Mouse (Mus musculus) thymus, postnatal 36 days (tissue): ENCODE data around the gene 2010005H15Rik.
"Not testable (repeated sequence)": the region's sequence is repeated elsewhere in the genome, so short reads cannot be mapped to it uniquely, and the experiment has no call there.

Source experiments
- DNase-seq, 2 experiments: peaks; one replicate each; pipeline ENCODE4 v3.0.0; 2022; ENCODE audit warnings: mixed read lengths in 2 of 2

Gene 2010005H15Rik

DNA sequence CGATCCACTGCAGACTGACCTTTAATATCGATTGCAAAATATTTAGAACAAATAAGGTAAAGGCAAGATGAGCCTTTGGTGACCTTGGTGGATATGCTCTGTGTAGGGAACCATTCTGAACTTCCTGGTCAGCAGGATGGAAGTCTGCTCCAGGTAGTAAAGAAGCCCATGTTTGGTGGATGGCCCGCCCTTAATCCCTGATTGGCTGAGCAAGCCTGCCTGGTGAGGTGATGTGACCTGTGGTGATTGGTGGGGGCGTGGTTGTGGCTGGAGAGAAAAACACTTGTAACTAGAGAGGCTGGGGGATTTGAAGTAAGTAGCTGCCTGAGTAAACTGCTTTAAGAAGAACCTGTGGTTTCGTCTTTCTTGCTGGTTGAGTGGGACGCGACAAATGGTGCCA is at the start of gene 2010005H15Rik:
TSS of gene 2010005H15Rik (plus strand) at position 301 of the 400 bp plus-strand sequence.
- DNase-seq: not testable (repeated sequence)

DNA sequence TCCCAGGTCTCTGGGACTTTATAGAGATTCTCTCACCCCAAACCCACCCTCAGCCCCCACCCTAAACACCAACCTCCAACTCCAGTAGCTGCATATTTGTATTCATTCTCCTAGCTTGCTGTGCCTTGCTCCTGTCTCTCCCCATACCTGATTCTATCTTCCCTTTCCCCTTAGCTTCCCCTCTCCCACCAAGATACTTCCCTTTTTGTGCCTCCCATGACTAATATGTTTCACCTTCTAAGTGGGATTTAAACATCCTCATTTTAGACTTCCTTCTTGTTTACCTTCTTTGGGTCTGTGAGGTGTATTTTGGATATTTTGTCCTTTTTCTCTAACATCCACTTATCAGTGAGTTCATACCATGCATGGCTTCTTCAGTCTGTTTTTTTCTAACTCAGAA is 45.2 kb upstream of the 2010005H15Rik start:
- no peak for DNase-seq

DNA sequence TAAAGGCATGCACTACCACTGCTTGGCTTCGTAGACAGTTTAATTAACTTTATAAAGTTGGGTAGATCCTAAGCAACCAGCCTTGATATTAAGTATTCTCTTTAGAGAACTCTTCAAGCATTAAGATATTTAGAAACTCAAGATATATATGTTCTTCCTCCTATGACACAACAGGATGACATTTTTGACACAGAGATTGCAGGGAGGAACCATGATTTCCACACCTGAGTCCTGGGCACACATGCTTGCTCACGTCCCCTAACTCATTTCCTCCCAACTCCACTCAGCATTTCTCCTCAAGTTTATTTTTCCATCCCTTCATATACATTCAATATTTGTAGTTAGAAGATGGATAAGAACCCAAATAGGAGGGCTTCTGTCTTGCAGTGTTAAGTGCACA is 41.4 kb upstream of the 2010005H15Rik start:
- DNase-seq: no peak

GRCm38 (mm10) chr16:36183912-36184311 is 37.4 kb upstream of the 2010005H15Rik start, which contains the start of gene Gm5483:
Gm5483 (plus strand) TSS chr16:36184212.
- DNase-seq: not testable (repeated sequence)

DNA sequence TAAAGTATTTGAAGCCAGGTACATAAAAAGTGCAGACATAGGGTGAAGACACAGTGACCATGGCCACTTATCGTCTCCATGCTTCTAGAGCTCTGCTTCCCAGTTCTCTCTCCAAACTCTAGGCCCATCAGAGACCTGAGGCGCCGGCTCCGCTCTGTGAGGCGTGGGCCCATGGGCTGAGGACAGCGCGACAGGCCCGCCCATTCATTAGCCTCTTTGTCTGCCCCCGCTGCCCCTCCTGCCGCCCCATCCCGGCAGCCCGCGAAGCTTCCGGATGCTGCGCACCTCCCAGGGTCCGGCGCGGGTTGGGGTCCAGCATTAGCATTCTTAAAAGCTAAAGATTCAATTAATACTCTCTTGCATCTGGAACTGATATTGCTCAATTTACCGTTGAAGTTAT is 22.0 kb upstream of the 2010005H15Rik start:
- DNase-seq: no peak

- no peak for DNase-seq
These were observed 17.4 kb upstream of the 2010005H15Rik start for GRCm38 (mm10) chr16:36203846-36204245.

GRCm38 (mm10) chr16:36205684-36206083 is 15.6 kb upstream of the 2010005H15Rik start:
- DNase-seq: not testable (repeated sequence)

DNA sequence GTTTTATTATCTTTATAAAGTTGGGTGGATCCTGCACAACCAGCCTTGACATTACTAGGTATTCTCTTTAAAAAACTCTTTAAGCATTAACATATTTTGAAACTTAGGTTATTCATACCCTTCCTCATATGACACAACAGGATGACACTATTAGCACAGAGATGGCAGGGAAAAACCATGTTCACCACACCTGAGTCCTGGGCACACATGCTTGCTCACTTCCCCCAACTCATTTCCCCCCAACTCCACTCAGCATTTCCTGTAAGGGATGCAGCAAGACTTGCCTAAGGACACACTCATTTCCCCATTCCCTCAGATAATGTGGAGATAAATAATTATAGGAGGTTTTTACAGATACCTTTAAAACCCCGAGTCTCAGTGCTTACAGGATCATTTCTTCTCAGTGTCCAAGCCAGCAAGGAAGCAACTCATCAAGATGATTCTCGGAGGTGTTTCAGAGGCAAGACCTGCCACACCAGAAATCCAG is 11.3 kb upstream of the 2010005H15Rik start, which contains the start of gene Gm5416:
TSS of gene Gm5416 (plus strand) at position 437 of the 487 bp plus-strand sequence.
- DNase-seq: no peak

GRCm38 (mm10) chr16:36260585-36260984 is 39.3 kb downstream of the 2010005H15Rik start:
- DNase-seq: not testable (repeated sequence)

DNA sequence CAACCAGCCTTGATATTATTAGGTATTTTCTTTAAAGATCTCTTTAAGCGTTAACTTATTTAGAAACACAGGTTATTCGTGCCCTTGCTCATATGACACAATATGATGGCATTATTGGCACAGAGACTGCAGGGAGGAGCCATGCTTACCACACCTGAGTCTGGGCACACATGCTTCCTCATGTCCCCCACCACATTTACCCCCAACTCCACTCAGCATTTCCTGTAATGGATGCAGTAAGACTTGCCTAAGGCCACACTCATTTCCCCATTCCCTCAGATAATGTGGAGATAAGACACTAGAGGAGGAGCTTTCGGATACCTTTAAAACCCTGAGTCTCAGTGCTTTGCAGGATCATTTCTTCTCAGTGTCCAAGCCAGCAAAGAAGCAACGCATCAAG is 55.5 kb downstream of the 2010005H15Rik start, which contains the start of gene Stfa1:
TSS of gene Stfa1 (plus strand) at position 156 of the 400 bp plus-strand sequence.
- DNase-seq: not testable (repeated sequence)

DNA sequence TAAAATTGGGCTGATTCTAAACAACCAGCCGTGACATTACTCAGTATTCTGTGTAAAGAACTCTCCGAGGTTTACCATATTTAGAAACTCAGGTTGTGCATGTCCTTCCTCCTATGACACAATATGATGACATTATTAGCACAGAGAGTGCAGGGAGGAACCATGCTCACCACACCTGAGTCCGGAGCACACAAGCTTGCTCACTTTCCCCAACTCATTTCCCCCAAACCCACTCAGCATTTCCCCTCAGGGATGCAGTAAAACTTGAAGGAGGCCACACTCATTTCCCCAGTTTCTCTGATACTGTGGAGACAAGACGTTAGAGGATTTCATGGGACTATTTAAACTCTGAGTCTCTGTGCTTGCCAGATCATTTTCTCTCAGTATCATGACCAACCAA is 67.9 kb downstream of the 2010005H15Rik start:
- DNase-seq: no peak
